Mouse (Mus musculus): ENCODE measurements at regions not wholly inside any gene's neighbourhood (a gene's known extent, or its start where the extent isn't known, plus 50 kb on each side); places are given as distances from the start of the nearest gene placed in this dataset.

DNA sequence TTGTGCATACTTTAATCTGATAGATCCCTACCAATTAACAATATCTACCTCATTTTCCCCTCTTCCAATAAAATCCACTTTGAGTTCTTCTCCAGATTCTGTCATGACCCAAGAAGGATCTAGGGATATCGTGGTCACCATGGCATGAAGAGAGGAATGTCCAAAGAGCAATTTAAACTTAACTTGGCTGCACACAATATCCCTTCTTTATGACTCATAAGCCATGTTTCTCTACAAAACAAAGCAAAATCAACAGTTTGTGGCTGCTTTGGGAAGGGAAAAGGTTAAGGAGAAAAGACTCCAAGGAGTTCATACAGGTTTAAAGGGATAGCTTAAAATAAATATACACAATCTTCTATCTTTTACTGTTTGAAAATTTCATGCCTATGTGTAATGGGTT lies 571.8 kb upstream of the Zeb2 start:
- no peaks in the 10 kb centered on the region for H3K9me3 ChIP-seq
- H3K36me3 ChIP-seq = no peaks in the 10 kb centered on the region
- no peak overlapping the region for H3K4me3 ChIP-seq
- no peak overlapping the region for H3K9ac ChIP-seq
- no peaks in the 10 kb centered on the region for H3K4me1 ChIP-seq
- WGBS = 76% methylated on average over 1 of the region's 1 CpGs
- no peak overlapping the region for H3K4me2 ChIP-seq
- H3K27ac ChIP-seq = no peak overlapping the region
- H3K27me3 ChIP-seq = no peaks in the 10 kb centered on the region
- no peak for ATAC-seq (ENCODE audit: borderline replicate concordance, extremely low read depth, low FRiP score, low TSS enrichment)

GRCm38 (mm10) chr2:45681251-45681650 lies 564.1 kb upstream of the Zeb2 start:
- Histone ChIP-seq H3K36me3 (no peaks in the 10 kb centered on the region), H3K9me3 (no peaks in the 10 kb centered on the region), H3K27ac (no peak overlapping the region), H3K4me2 (no peak overlapping the region), H3K4me3 (no peak overlapping the region), H3K27me3 (no peaks in the 10 kb centered on the region), H3K4me1 (0 out of 2 replicates have a peak, but pooled peaks cover 5% of the 10 kb centered on the region), H3K9ac (no peak overlapping the region)
- 87% methylated on average over 1 of the region's 1 CpGs for WGBS
- no peak for ATAC-seq (ENCODE audit: borderline replicate concordance, extremely low read depth, low FRiP score, low TSS enrichment)

DNA sequence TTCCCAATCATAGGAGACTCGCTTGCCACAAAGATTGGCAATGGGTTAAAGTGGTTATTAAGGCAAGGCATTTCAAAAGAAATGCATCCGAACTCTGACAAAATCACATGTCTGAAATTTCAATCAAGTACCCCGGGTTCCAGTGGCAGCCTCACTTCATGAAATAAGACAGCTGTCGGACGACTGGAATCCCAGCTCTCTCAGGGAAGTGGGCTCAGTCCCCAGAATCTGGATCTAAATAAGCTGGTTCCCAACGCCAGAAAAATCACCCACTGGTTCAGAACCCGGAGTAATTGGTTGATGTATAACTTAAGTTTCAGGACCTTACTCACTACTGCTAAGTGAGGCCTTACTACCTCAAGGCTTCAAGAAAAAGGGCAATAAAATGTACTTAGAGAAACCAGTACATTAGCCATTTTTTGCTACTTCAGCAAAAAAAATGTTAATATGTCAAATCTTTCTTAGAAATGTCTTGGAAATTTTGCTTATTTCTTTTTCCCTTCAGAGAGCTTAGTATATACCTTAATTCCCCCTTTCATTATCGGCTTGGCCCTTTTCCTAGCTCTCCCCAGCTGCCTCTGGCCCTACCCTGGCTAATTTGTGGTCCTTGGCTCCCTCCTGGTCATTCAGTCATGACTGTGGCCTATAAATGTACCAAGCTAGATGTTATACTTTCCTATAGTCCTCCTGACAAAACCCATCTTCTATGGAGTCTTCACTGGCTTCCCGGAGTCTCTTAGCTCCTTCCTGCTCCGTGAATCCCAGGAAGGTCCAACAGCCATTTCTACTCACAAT lies 562.1 kb upstream of the Zeb2 start:
- 0 out of 2 replicates have a peak, but pooled peaks cover 5% of the 10 kb centered on the region for H3K4me1 ChIP-seq
- no peaks in the 10 kb centered on the region for H3K27me3 ChIP-seq
- H3K9me3 ChIP-seq = no peaks in the 10 kb centered on the region
- no peaks in the 10 kb centered on the region for H3K36me3 ChIP-seq
- 60% methylated on average over 10 of the region's 10 CpGs for WGBS
- no peak for ATAC-seq (ENCODE audit: borderline replicate concordance, extremely low read depth, low FRiP score, low TSS enrichment)
- peak overlapping the region; percentile 41; the same call in 1 of the 2 replicates for H3K27ac ChIP-seq
- no peak overlapping the region for H3K9ac ChIP-seq
- H3K4me3 ChIP-seq = no peak overlapping the region
- peak overlapping the region; percentile 35; the same call in 1 of the 2 replicates for H3K4me2 ChIP-seq

GRCm38 (mm10) chr2:45678685-45679084 lies 561.5 kb upstream of the Zeb2 start:
- H3K9ac ChIP-seq = no peak overlapping the region

GRCm38 (mm10) chr2:45675776-45676175 lies 558.6 kb upstream of the Zeb2 start:
- no peak overlapping the region for H3K9ac ChIP-seq
- H3K4me2 ChIP-seq = no peak overlapping the region
- no peak overlapping the region for H3K4me3 ChIP-seq
- no peak for ATAC-seq (ENCODE audit: borderline replicate concordance, extremely low read depth, low FRiP score, low TSS enrichment)
- H3K9me3 ChIP-seq = no peaks in the 10 kb centered on the region
- no peak overlapping the region for H3K27ac ChIP-seq
- H3K27me3 ChIP-seq = no peaks in the 10 kb centered on the region
- 0 out of 2 replicates have a peak, but pooled peaks cover 5% of the 10 kb centered on the region for H3K4me1 ChIP-seq
- no peaks in the 10 kb centered on the region for H3K36me3 ChIP-seq
- 92% methylated on average over 2 of the region's 2 CpGs for WGBS

More at GRCm38 (mm10) chr2:45678685-45679084, 561.5 kb upstream of the Zeb2 start:
- no peaks in the 10 kb centered on the region for H3K36me3 ChIP-seq
- H3K9me3 ChIP-seq = no peaks in the 10 kb centered on the region
- H3K4me2 ChIP-seq = peak overlapping the region; percentile 35; the same call in 1 of the 2 replicates
- 37% methylated on average over 9 of the region's 9 CpGs for WGBS
- H3K4me1 ChIP-seq = 0 out of 2 replicates have a peak, but pooled peaks cover 5% of the 10 kb centered on the region
- ATAC-seq (ENCODE audit: borderline replicate concordance, extremely low read depth, low FRiP score, low TSS enrichment) = peak; percentile 31; the same call in 1 of the 2 replicates
- no peak overlapping the region for H3K4me3 ChIP-seq
- H3K27me3 ChIP-seq = no peaks in the 10 kb centered on the region
- peak overlapping the region; percentile 41; the same call in 1 of the 2 replicates for H3K27ac ChIP-seq

DNA sequence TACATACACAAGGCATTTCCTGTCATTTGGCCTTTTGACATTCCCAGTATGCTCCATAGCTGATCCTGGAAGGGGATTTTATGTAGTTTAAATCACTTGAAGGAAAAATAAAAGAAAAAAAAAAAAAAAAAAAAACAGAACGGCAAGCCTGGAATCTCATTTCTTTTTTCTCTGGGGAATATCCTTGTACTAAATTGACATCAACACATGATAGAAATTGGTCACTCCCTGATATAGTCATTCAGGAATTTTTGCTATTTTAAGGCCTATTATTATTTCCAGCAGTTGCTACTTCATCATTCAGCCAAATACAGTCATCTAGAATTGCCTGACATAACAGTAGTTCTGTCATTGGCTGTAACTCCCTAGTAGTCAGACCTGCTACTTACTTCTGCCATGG lies 538.8 kb upstream of the Zeb2 start:
- ATAC-seq (ENCODE audit: borderline replicate concordance, extremely low read depth, low FRiP score, low TSS enrichment) = no peak
- no peak overlapping the region for H3K4me3 ChIP-seq
- WGBS = 54% methylated on average over 1 of the region's 1 CpGs

DNA sequence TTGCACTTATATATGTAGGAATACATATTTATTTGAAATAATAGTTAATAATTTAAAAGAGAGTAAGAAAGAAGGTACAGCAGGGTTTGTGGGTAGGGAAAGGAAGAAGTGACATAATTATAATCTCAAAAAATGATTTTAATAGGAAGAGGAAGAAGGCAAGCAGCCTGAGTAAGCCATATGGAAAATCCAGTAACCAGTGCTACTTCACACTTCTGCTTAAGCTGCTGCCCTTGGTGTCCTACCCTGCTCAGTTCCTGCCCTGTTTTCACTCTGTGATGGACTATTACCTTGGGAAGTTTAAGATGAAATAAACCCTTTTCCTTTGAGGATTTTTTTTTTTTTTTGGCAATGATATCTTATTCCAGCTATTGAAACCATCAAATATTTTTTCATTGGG lies 537.5 kb upstream of the Zeb2 start:
- no peaks in the 10 kb centered on the region for H3K27me3 ChIP-seq
- H3K4me2 ChIP-seq = no peak overlapping the region
- ATAC-seq (ENCODE audit: borderline replicate concordance, extremely low read depth, low FRiP score, low TSS enrichment) = no peak
- H3K27ac ChIP-seq = no peak overlapping the region
- no peaks in the 10 kb centered on the region for H3K9me3 ChIP-seq
- no peak overlapping the region for H3K4me3 ChIP-seq
- no peaks in the 10 kb centered on the region for H3K4me1 ChIP-seq
- H3K9ac ChIP-seq = no peak overlapping the region
- H3K36me3 ChIP-seq = no peaks in the 10 kb centered on the region

More for the DNA sequence above, 538.8 kb upstream of the Zeb2 start:
- H3K9me3 ChIP-seq = no peaks in the 10 kb centered on the region
- H3K36me3 ChIP-seq = no peaks in the 10 kb centered on the region
- no peaks in the 10 kb centered on the region for H3K4me1 ChIP-seq
- H3K27ac ChIP-seq = no peak overlapping the region
- no peak overlapping the region for H3K9ac ChIP-seq
- H3K4me2 ChIP-seq = no peak overlapping the region
- H3K27me3 ChIP-seq = no peaks in the 10 kb centered on the region

GRCm38 (mm10) chr2:45652977-45653376 lies 535.8 kb upstream of the Zeb2 start:
- ATAC-seq (ENCODE audit: borderline replicate concordance, extremely low read depth, low FRiP score, low TSS enrichment) = no peak
- H3K9me3 ChIP-seq = no peaks in the 10 kb centered on the region
- no peaks in the 10 kb centered on the region for H3K36me3 ChIP-seq
- H3K4me3 ChIP-seq = no peak overlapping the region
- no peaks in the 10 kb centered on the region for H3K27me3 ChIP-seq
- H3K9ac ChIP-seq = no peak overlapping the region
- no peaks in the 10 kb centered on the region for H3K4me1 ChIP-seq
- 70% methylated on average over 3 of the region's 3 CpGs for WGBS
- H3K4me2 ChIP-seq = no peak overlapping the region
- H3K27ac ChIP-seq = no peak overlapping the region

DNA sequence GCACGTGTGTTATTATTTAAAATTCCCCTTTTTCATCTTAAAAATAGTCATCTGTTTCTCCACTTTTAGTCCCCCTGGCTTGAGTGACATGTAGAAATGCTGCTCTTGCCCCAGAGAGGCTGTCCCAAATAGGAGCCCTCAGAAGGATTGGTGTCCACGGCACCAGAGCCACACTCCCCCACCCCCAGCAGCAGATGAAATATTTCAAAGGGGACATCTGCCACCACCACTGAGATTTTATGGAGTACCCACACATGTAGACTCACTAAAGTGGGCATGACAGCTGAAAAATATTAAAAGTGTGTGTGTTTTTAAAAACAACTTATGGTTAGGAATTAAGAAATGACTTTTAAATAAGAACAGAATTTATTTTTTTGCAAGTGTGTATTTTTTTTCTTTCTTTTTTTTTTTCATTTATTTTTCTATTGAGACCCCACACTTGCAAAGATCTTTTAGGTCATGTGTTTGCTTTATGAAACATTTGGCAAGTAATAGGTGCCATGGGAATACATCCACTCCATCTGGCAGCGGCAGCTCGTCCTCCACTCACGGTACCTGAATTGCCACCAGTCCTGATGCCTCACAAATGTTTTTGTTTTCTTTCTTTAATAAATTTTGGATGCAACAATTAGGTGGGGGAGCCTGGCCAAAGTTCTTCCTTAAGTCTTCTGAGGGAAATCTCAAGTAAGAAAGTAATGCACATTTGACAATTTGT lies 533.2 kb upstream of the Zeb2 start:
- Histone ChIP-seq H3K27ac (no peak overlapping the region), H3K36me3 (no peaks in the 10 kb centered on the region), H3K4me1 (no peaks in the 10 kb centered on the region), H3K27me3 (no peaks in the 10 kb centered on the region), H3K9ac (no peak overlapping the region), H3K9me3 (no peaks in the 10 kb centered on the region), H3K4me3 (no peak overlapping the region), H3K4me2 (no peak overlapping the region)
- ATAC-seq (ENCODE audit: borderline replicate concordance, extremely low read depth, low FRiP score, low TSS enrichment) = no peak
- 69% methylated on average over 5 of the region's 5 CpGs for WGBS

DNA sequence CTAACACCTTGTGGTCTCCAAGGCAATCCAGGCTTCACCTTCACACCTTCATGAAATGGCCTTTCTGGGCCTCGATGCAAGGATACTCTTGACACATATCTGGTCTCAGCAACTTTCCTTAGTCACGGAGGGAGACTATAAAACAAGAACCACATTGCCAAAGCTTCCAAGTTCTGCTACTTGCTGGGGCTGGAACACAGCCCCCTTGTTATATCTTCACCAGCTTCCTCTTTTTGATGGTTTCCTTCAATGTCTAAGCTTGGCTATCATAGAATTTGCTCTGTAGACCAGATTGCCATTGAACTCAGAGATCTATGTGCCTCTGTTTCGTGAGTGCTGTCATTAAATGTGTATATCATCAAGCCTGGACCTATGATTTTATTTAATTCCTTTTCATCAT lies 530.7 kb upstream of the Zeb2 start:
- no peaks in the 10 kb centered on the region for H3K36me3 ChIP-seq
- H3K4me1 ChIP-seq = no peaks in the 10 kb centered on the region
- no peaks in the 10 kb centered on the region for H3K9me3 ChIP-seq
- 83% methylated on average over 3 of the region's 3 CpGs for WGBS
- ATAC-seq (ENCODE audit: borderline replicate concordance, extremely low read depth, low FRiP score, low TSS enrichment) = no peak
- no peak overlapping the region for H3K9ac ChIP-seq
- H3K4me2 ChIP-seq = no peak overlapping the region
- no peaks in the 10 kb centered on the region for H3K27me3 ChIP-seq
- no peak overlapping the region for H3K4me3 ChIP-seq
- H3K27ac ChIP-seq = no peak overlapping the region

- Histone ChIP-seq H3K4me3 (no peak overlapping the region), H3K9me3 (no peaks in the 10 kb centered on the region), H3K9ac (no peak overlapping the region), H3K27ac (no peak overlapping the region), H3K4me2 (no peak overlapping the region), H3K27me3 (no peaks in the 10 kb centered on the region), H3K4me1 (no peaks in the 10 kb centered on the region), H3K36me3 (no peaks in the 10 kb centered on the region)
- no peak for ATAC-seq (ENCODE audit: borderline replicate concordance, extremely low read depth, low FRiP score, low TSS enrichment)
- 64% methylated on average over 7 of the region's 7 CpGs for WGBS
Measured at GRCm38 (mm10) chr2:45630081-45630480, 512.9 kb upstream of the Zeb2 start.

- Histone ChIP-seq H3K9ac (no peak overlapping the region), H3K4me3 (no peak overlapping the region), H3K36me3 (no peaks in the 10 kb centered on the region), H3K27me3 (no peaks in the 10 kb centered on the region), H3K9me3 (no peaks in the 10 kb centered on the region), H3K4me1 (no peaks in the 10 kb centered on the region), H3K4me2 (no peak overlapping the region), H3K27ac (no peak overlapping the region)
- 56% methylated on average over 3 of the region's 3 CpGs for WGBS
- ATAC-seq (ENCODE audit: borderline replicate concordance, extremely low read depth, low FRiP score, low TSS enrichment) = no peak
Measured at GRCm38 (mm10) chr2:45629616-45630015, 512.4 kb upstream of the Zeb2 start.
